Mouse (Mus musculus): ENCODE data around the gene Dnlz.
A peak's percentile ranks its signal among the peaks of the same experiment; 100 is the strongest.

Gene Dnlz

DNA sequence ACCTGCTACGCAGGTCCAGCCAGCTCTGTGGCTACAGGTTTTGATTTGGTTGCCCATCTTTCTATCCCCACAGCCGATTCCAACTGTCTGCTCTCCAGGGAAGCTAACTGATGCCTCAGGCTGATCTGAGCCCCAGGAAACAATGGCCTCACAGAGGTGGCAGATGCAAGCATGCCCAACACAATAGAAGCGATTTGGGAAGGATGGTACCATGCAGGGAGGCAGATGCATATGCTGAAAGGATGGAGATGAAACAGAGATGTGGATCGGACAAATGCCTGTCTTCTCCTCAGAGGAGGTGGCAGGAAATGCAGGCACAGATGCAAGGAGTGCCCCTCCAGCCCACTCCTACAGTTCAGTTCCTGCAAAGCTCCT, 53.1 kb downstream of the Dnlz start:
- DNase-seq (ENCODE audit: low spot score): peak; percentile 54

DNA sequence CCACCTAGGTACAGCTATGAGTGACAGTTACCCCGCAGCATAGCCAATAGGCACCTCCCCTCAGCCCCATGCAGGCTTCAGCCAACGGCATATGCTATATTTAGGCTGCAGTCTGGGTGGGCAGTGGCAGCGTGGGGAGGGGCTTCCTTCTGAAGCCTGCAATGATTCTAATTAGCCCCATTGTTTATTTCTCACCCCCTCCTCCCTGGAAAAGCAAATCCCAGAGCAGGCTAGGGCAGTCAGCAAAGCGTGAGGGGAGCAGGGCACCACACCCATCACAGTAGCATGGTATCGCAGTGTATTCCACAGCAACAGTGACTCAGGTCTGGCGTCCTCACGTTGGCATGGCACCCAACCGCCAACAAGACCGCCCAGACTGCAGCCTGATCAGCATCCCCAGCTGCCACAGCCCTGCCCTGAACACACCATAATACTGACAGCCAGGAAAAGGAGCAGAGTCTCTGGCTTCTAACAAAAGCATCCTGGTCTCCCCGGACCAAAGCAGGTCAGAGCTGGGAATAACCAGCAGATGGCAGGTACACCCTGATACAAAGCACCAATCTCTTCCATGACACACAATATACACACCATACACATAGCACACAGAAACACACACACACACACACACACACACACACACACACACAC, 53.6 kb downstream of the Dnlz start:
- peak; percentile 77 for DNase-seq (ENCODE audit: low spot score)
